ENCODE assay signal across 9 mouse cellular contexts in the genomic region with DNA sequence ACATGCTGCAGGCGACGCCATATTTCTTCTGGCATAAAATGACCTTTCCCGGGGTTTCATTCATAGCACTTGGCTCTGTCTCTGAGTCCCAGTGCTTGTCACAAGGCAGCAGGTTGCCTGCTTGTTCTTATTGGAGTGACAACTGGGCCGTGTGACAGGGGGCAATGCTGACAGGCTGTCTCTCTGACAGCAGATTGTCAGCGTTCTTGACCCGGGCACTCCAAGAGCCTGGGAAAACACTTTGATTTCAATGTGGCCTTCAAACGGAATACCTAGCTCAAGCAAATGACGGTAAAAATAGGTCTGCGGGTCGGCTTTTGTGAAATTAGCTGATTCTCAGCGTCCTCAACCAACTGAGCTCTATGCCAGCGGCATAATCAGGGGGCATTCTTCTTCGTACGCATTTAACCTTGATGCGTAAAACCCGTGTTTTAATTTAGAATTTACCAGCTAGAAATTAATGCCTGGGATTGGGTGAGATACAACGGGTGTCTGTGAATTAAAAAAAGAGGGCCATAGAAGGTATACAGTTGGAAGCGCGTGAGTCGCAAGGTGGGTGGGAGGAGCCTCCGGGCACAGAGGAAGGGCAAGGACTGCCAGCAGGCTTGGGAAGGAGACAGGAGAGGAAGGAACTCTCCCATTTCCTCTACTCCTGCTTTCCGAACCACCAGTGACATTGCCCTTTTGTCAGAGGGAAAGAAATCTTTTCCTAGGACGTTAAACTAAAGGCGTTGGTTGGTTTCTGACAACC. TPM values are rescaled to one million over a fixed set of nuclear protein-coding genes. Genes with fewer than 3 reads are reported as not detected.
DNase-seq lines count a peak whose midpoint lies in the region; ATAC-seq and TF ChIP-seq lines count a peak whose summit lies in the region.
"Had no signal": no experiment of that assay in that cellular context is flagged by ENCODE, and none has a peak within 500 bp of the region (broad histone marks: within the 10 kb centered on the region; RNA-seq: fewer than 3 reads in every experiment).

No protein-coding gene starts in this region.

- H3K9me3 ChIP-seq in lung, embryonic 15.5 days: no peaks in the 10 kb centered on the region
- no peaks in the 10 kb centered on the region for H3K9me3 ChIP-seq in forebrain, embryonic 12.5 days
- H3K9me3 ChIP-seq in intestine, postnatal 0 days (ENCODE audit: control insufficient read depth): no peaks in the 10 kb centered on the region
- no peaks in the 10 kb centered on the region for H3K9me3 ChIP-seq in midbrain, postnatal 0 days (ENCODE audit: low read length)

- TF ChIP-seq CTCF in intestine, postnatal 0 days (IDR thresholded peaks at IDR 0.05; ENCODE audit: low read depth): no peak
- no peak for TF ChIP-seq CTCF in midbrain, postnatal 0 days (IDR thresholded peaks at IDR 0.05)

- DNase-seq in lung, postnatal 14 days: no peak
- peak; percentile 79 for DNase-seq in midbrain, postnatal 0 days (ENCODE audit: low spot score)
- no peak for DNase-seq in embryo, embryonic 9.5 days (ENCODE audit: extremely low spot score)
- DNase-seq in right cerebral cortex, adult 2 months (ENCODE audit: low spot score in 2 of 2): no peak
- DNase-seq in frontal cortex, postnatal 25 days (ENCODE audit: low spot score in 2 of 2): no peak

- 44% methylated on average over 24 of the region's 24 CpGs for WGBS in lung, embryonic 15.5 days
- 49% methylated on average over 24 of the region's 24 CpGs for WGBS in forebrain, embryonic 12.5 days
- 73% methylated on average over 24 of the region's 24 CpGs for WGBS in intestine, postnatal 0 days
- 35% methylated on average over 24 of the region's 24 CpGs for WGBS in midbrain, postnatal 0 days

- no peaks in the 10 kb centered on the region for H3K36me3 ChIP-seq in lung, embryonic 15.5 days
- no peaks in the 10 kb centered on the region for H3K36me3 ChIP-seq in forebrain, embryonic 12.5 days (replicated peaks)
- no peaks in the 10 kb centered on the region for H3K36me3 ChIP-seq in intestine, postnatal 0 days (ENCODE audit: control insufficient read depth, insufficient read depth)
- H3K36me3 ChIP-seq in midbrain, postnatal 0 days (ENCODE audit: insufficient read depth, low read length): no peaks in the 10 kb centered on the region

- peak overlapping the region; percentile 3 for H3K4me2 ChIP-seq in lung, embryonic 15.5 days
- peak overlapping the region; percentile 42 for H3K4me2 ChIP-seq in forebrain, embryonic 12.5 days
- peak overlapping the region; percentile 21; the same call in 1 of the 2 replicates for H3K4me2 ChIP-seq in intestine, postnatal 0 days (replicated peaks; ENCODE audit: low read depth)
- H3K4me2 ChIP-seq in midbrain, postnatal 0 days (ENCODE audit: low read depth, low read length, poor library complexity, severe bottlenecking): peak overlapping the region; percentile 39

- no peaks in the 10 kb centered on the region for H3K27me3 ChIP-seq in lung, embryonic 15.5 days
- H3K27me3 ChIP-seq in forebrain, embryonic 12.5 days: no peaks in the 10 kb centered on the region
- H3K27me3 ChIP-seq in intestine, postnatal 0 days (replicated peaks; ENCODE audit: control insufficient read depth, insufficient read depth, low read length): no peaks in the 10 kb centered on the region
- H3K27me3 ChIP-seq in midbrain, postnatal 0 days (ENCODE audit: insufficient read depth, low read length): no peaks in the 10 kb centered on the region
- H3K27me3 ChIP-seq: Patski had no signal

- no peak overlapping the region for H3K4me3 ChIP-seq in lung, embryonic 15.5 days
- H3K4me3 ChIP-seq in forebrain, embryonic 12.5 days (replicated peaks): peak overlapping the region; percentile 22
- no peak overlapping the region for H3K4me3 ChIP-seq in intestine, postnatal 0 days (ENCODE audit: low read depth, low read length)
- H3K4me3 ChIP-seq in midbrain, postnatal 0 days (ENCODE audit: low read depth, low read length): 0 out of 2 replicates have a peak overlapping the region, but pooled peaks have one; percentile 2

- H3K4me1 ChIP-seq in lung, embryonic 15.5 days: peaks cover 48% of the 10 kb centered on the region
- H3K4me1 ChIP-seq in forebrain, embryonic 12.5 days: peaks cover 21% of the 10 kb centered on the region
- peaks cover 9% of the 10 kb centered on the region; the same call in 1 of the 2 replicates for H3K4me1 ChIP-seq in intestine, postnatal 0 days (replicated peaks; ENCODE audit: control insufficient read depth, insufficient read depth, low read length)
- H3K4me1 ChIP-seq in midbrain, postnatal 0 days (ENCODE audit: insufficient read depth, low read length): 0 out of 2 replicates have a peak, but pooled peaks cover 6% of the 10 kb centered on the region

- H3K9ac ChIP-seq in lung, embryonic 15.5 days: no peak overlapping the region
- 0 out of 2 replicates have a peak overlapping the region, but pooled peaks have one; percentile 0 for H3K9ac ChIP-seq in forebrain, embryonic 12.5 days
- no peak overlapping the region for H3K9ac ChIP-seq in intestine, postnatal 0 days (ENCODE audit: low read depth, low read length)
- H3K9ac ChIP-seq in midbrain, postnatal 0 days (replicated peaks; ENCODE audit: low read length, poor library complexity, severe bottlenecking): no peak overlapping the region

- ATAC-seq in lung, embryonic 15.5 days (ENCODE audit: borderline replicate concordance, extremely low read depth, low FRiP score, low TSS enrichment): no peak
- peak; percentile 72 for ATAC-seq in forebrain, embryonic 12.5 days (ENCODE audit: low FRiP score)
- no peak for ATAC-seq in intestine, postnatal 0 days
- 0 out of 2 replicates have a peak, but pooled peaks have one; percentile 49 for ATAC-seq in midbrain, postnatal 0 days (ENCODE audit: low FRiP score)
- ATAC-seq: Patski had no signal

- H3K27ac ChIP-seq in lung, embryonic 15.5 days: no peak overlapping the region; the same call in 1 of the 2 replicates
- 0 out of 2 replicates have a peak overlapping the region, but pooled peaks have one; percentile 6 for H3K27ac ChIP-seq in forebrain, embryonic 12.5 days
- H3K27ac ChIP-seq in intestine, postnatal 0 days (ENCODE audit: low read depth, low read length): no peak overlapping the region
- 0 out of 2 replicates have a peak overlapping the region, but pooled peaks have one; percentile 38 for H3K27ac ChIP-seq in midbrain, postnatal 0 days (ENCODE audit: low read depth, low read length)

RNA-seq across cellular contexts. Expression of a gene that starts 13.7 kb away (rescaled TPM):
- polyA plus RNA-seq in lung, embryonic 15.5 days (2015; fragmentation: Nextera tagmentation; extraction: Ambion mirVana): 113 and 116 TPM in 2 replicates
- polyA plus RNA-seq in forebrain, embryonic 12.5 days (2016; fragmentation: Nextera tagmentation; extraction: Ambion mirVana): 17.8 and 18.0 TPM in 2 replicates
- 21.0 and 21.4 TPM in 2 replicates for polyA plus RNA-seq in intestine, postnatal 0 days (2015; fragmentation: Nextera tagmentation; extraction: Ambion mirVana)
- 6.8 and 7.0 TPM in 2 replicates for total RNA-seq in midbrain, postnatal 0 days (2014; rRNA removed)
- 32.6 and 32.9 TPM in 2 replicates for polyA plus RNA-seq in midbrain, postnatal 0 days (2015; fragmentation: Nextera tagmentation; extraction: Ambion mirVana)

RNA-seq across cellular contexts. Expression of a gene that starts 46.8 kb away (rescaled TPM):
- 252 and 267 TPM in 2 replicates for polyA plus RNA-seq in lung, embryonic 15.5 days (2015; fragmentation: Nextera tagmentation; extraction: Ambion mirVana)
- polyA plus RNA-seq in forebrain, embryonic 12.5 days (2016; fragmentation: Nextera tagmentation; extraction: Ambion mirVana): 348 and 361 TPM in 2 replicates
- 62.1 and 64.2 TPM in 2 replicates for polyA plus RNA-seq in intestine, postnatal 0 days (2015; fragmentation: Nextera tagmentation; extraction: Ambion mirVana)
- 57.1 and 83.3 TPM in 2 replicates for total RNA-seq in midbrain, postnatal 0 days (2014; rRNA removed)
- 160 and 171 TPM in 2 replicates for polyA plus RNA-seq in midbrain, postnatal 0 days (2015; fragmentation: Nextera tagmentation; extraction: Ambion mirVana)

Comparison
In these comparisons a context has a peak if more than half of its experiments do, and no peak if none do; other contexts are left out.
1. ATAC-seq: peak in forebrain, embryonic 12.5 days (single experiment) and midbrain, postnatal 0 days (single experiment); none in lung, embryonic 15.5 days (single experiment) and intestine, postnatal 0 days (single experiment).
2. H3K27ac ChIP-seq: peak in forebrain, embryonic 12.5 days (single experiment) and midbrain, postnatal 0 days (single experiment); none in lung, embryonic 15.5 days (single experiment) and intestine, postnatal 0 days (single experiment).
3. H3K4me3 ChIP-seq: peak in forebrain, embryonic 12.5 days (single experiment) and midbrain, postnatal 0 days (single experiment); none in lung, embryonic 15.5 days (single experiment) and intestine, postnatal 0 days (single experiment).
4. Peak in every context shown above with its lines, with median percentiles within 50 percentile points of each other: H3K4me2 ChIP-seq.